Comparison of ENCODE assay signal across 9 mouse cellular contexts in the genomic region with DNA sequence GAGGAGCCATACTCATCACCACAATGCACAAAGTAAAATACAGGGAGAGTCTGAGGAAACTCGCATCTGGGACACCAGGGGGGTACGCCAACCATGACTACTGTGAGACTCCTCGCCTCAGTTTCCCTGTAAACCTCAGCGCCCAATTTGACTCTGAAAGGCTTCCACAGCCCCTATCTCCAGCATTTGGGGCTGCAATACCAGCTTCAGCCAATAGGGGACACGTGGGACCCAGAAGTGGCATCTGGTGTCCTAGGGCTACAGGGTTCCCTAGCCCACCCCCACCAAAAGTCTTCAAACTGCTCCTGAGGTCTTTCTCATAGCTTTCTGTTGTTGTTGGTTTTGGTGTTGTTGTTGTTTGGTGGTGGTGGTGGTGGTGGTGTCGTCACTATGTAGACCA. TPM values are rescaled to one million over a fixed set of nuclear protein-coding genes. Genes with fewer than 3 reads are reported as not detected.
DNase-seq lines count a peak whose midpoint lies in the region; ATAC-seq lines count a peak whose summit lies in the region.
"Had no signal": no experiment of that assay in that cellular context is flagged by ENCODE, and none has a peak within 500 bp of the region (broad histone marks: within the 10 kb centered on the region; RNA-seq: fewer than 3 reads in every experiment).

No protein-coding gene starts in this region.

- peak overlapping the region; percentile 22; the same call in 1 of the 2 replicates for H3K9ac ChIP-seq in intestine, embryonic 16.5 days (ENCODE audit: low read depth, low read length)
- H3K9ac ChIP-seq: limb, embryonic 12.5 days had no signal

- H3K9me3 ChIP-seq in intestine, embryonic 16.5 days (ENCODE audit: control insufficient read depth, low read length), result no peaks in the 10 kb centered on the region
- H3K9me3 ChIP-seq: limb, embryonic 12.5 days had no signal

- 43% methylated on average over 6 of the region's 6 CpGs for WGBS in intestine, embryonic 16.5 days

- H3K4me2 ChIP-seq in intestine, embryonic 16.5 days (ENCODE audit: low read depth, low read length), result no peak overlapping the region
- H3K4me2 ChIP-seq: limb, embryonic 12.5 days had no signal

- no peaks in the 10 kb centered on the region for H3K36me3 ChIP-seq in intestine, embryonic 16.5 days (ENCODE audit: control insufficient read depth, insufficient read depth, low read length)
- H3K36me3 ChIP-seq: limb, embryonic 12.5 days had no signal

- H3K27ac ChIP-seq in intestine, embryonic 16.5 days (ENCODE audit: low read length), result peak overlapping the region; percentile 4
- H3K27ac ChIP-seq: limb, embryonic 12.5 days had no signal

- peaks cover 10% of the 10 kb centered on the region; the same call in 1 of the 2 replicates for H3K27me3 ChIP-seq in intestine, embryonic 16.5 days (replicated peaks; ENCODE audit: control insufficient read depth, insufficient read depth, low read length)

- H3K4me3 ChIP-seq in intestine, embryonic 16.5 days (ENCODE audit: low read length), result no peak overlapping the region
- H3K4me3 ChIP-seq: limb, embryonic 12.5 days had no signal

- H3K4me1 ChIP-seq in intestine, embryonic 16.5 days (ENCODE audit: control insufficient read depth, insufficient read depth, low read length), result peaks cover 20% of the 10 kb centered on the region

- ATAC-seq in intestine, embryonic 16.5 days, result no peak

- peak; percentile 74 for DNase-seq in kidney, postnatal 10 days
- DNase-seq in kidney, adult 9 months, result no peak
- DNase-seq in CD4-positive helper T cell, adult 2 months (ENCODE audit: low read depth, low spot score), result peak; percentile 47
- peak; percentile 51 for DNase-seq in NIH3T3 (ENCODE audit: low read depth)
- peak; percentile 67 for DNase-seq in thymus, postnatal 14 days
- DNase-seq in frontal cortex, adult 2 months (ENCODE audit: extremely low spot score in 1 of 2, low spot score in 1 of 2), result no peak
- DNase-seq in gastrocnemius, adult 8-10 months (ENCODE audit: low spot score in 2 of 2), result no peak

RNA-seq across cellular contexts. Expression of gene Tjp3, which starts 2.8 kb away (rescaled TPM):
- 53.2 and 56.6 TPM in 2 replicates for polyA plus RNA-seq in intestine, embryonic 16.5 days (2015; fragmentation: Nextera tagmentation; extraction: Ambion mirVana)
- 0.34 and 0.46 TPM in 2 replicates for polyA plus RNA-seq in frontal cortex, adult 2 months (2012; rRNA removed)
- total RNA-seq in gastrocnemius, adult 8-10 months (2022), result not detected

RNA-seq across cellular contexts. Expression of gene Pip5k1c, which starts 4.2 kb away (rescaled TPM):
- polyA plus RNA-seq in intestine, embryonic 16.5 days (2015; fragmentation: Nextera tagmentation; extraction: Ambion mirVana), result 35.4 and 40.5 TPM in 2 replicates
- polyA plus RNA-seq in frontal cortex, adult 2 months (2012; rRNA removed), result 326 and 360 TPM in 2 replicates
- total RNA-seq in gastrocnemius, adult 8-10 months (2022), result 10 to 100 TPM; 18.5 to 22.8 (median 21.9) TPM

RNA-seq across cellular contexts. Expression of gene Apba3, which starts 21.8 kb away (rescaled TPM):
- polyA plus RNA-seq in intestine, embryonic 16.5 days (2015; fragmentation: Nextera tagmentation; extraction: Ambion mirVana), result 72.2 and 83.1 TPM in 2 replicates
- polyA plus RNA-seq in frontal cortex, adult 2 months (2012; rRNA removed), result 46.9 and 49.1 TPM in 2 replicates
- 100 to 1,000 TPM in 2 of 4 experiments, 10 to 100 TPM in 2; 94.6 to 106 (median 98.8) TPM for total RNA-seq in gastrocnemius, adult 8-10 months (2022)

RNA-seq across cellular contexts. Expression of gene Mrpl54, which starts 21.9 kb away (rescaled TPM):
- 240 and 249 TPM in 2 replicates for polyA plus RNA-seq in intestine, embryonic 16.5 days (2015; fragmentation: Nextera tagmentation; extraction: Ambion mirVana)
- 51.7 and 57.4 TPM in 2 replicates for polyA plus RNA-seq in frontal cortex, adult 2 months (2012; rRNA removed)
- total RNA-seq in gastrocnemius, adult 8-10 months (2022), result 100 to 1,000 TPM in 3 of 4 experiments, 10 to 100 TPM in 1; 96.1 to 111 (median 102) TPM

RNA-seq across cellular contexts. Expression of gene Cactin, which starts 32.3 kb away (rescaled TPM):
- polyA plus RNA-seq in intestine, embryonic 16.5 days (2015; fragmentation: Nextera tagmentation; extraction: Ambion mirVana), result 28.7 and 29.0 TPM in 2 replicates
- polyA plus RNA-seq in frontal cortex, adult 2 months (2012; rRNA removed), result 31.5 and 31.9 TPM in 2 replicates
- 10 to 100 TPM in 1 of 4 experiments, 1 to 10 TPM in 3; 9.4 to 11.3 (median 9.8) TPM for total RNA-seq in gastrocnemius, adult 8-10 months (2022)

Comparison
In these comparisons a context has a peak if more than half of its experiments do, and no peak if none do; other contexts are left out.
1. DNase-seq: peak in kidney, postnatal 10 days (single experiment), CD4-positive helper T cell, adult 2 months (single experiment), NIH3T3 (single experiment) and thymus, postnatal 14 days (single experiment); none in kidney, adult 9 months (single experiment), frontal cortex, adult 2 months (0 of 2) and gastrocnemius, adult 8-10 months (0 of 2).
2. RNA of gene Tjp3, which starts 2.8 kb away (polyA plus RNA-seq): 53.2 to 56.6 TPM in intestine, embryonic 16.5 days; 0.34 to 0.46 TPM in frontal cortex, adult 2 months; every median in the first group is over 10 times any median in the second.